ENCODE assay signal across 9 mouse cellular contexts in the genomic region with DNA sequence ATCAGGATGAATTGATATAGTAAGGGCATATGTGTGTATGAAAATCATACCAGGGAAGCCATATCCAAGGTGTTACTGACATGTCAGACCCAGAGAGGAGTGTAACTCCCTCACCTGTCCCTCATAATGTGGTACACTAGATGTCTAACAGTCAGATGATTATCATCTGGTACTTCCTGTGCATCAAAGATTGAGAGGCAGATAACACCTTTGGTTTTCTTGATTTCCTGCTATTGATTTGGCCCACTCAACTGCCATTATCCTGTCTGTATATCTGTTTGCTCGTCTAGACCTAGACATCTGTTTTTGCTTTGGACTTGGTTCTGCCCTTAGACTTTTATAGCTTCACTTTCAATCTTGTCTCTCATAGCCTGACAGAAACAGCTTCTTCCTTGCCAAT.
"Had no signal": no experiment of that assay in that cellular context is flagged by ENCODE, and none has a peak within 500 bp of the region (broad histone marks: within the 10 kb centered on the region; RNA-seq: fewer than 3 reads in every experiment).

No protein-coding gene starts in this region.

- DNase-seq: lung, adult 18-20 months; lung, embryonic 14.5 days; lung, postnatal 10 days; lung, postnatal 4 days; midbrain, embryonic 14.5 days; right cerebral cortex, postnatal 14 days; thymus, adult 18-20 months; thymus, postnatal 25 days; thymus, postnatal 4 days had no signal
